Mouse (Mus musculus) gastrocnemius, adult 18-20 months (tissue): ENCODE measurements around the gene Prtg. TPM values are rescaled to one million over a fixed set of nuclear protein-coding genes. Genes with fewer than 3 reads are reported as not detected.

Source experiments
- DNase-seq: peaks from one replicate; pipeline ENCODE4 v3.0.0; 2021; ENCODE audit warnings: low spot score
- total RNA-seq, 2 experiments: library from RNA; stranded (reverse); gene quantifications; 2 replicates each; pipeline ENCODE4 v1.2.3; 2021

Gene Prtg
- total RNA-seq, 2 experiments from 2014 or later = 0.02 to 0.07 TPM

DNA sequence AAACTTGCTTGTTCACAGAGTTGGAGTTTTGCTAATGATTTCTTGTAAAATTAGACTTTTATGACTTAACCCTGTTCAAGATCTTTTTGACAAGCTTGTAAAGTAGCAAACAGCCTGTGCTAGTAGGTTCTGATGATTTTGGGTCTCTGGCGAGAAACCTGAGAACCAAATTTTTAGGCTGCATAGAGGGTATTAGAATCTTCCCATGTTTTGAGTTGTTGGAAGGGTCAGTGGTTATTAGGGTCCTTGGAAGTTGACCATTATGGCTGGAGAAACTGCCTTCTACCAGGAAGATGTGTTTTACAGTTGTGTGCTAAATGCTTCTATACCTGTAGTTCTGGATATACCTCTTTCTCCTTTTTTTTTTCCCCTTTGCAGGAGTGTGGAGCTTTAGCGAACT lies 2.4 kb downstream of the Prtg start:
- DNase-seq = no peak

DNA sequence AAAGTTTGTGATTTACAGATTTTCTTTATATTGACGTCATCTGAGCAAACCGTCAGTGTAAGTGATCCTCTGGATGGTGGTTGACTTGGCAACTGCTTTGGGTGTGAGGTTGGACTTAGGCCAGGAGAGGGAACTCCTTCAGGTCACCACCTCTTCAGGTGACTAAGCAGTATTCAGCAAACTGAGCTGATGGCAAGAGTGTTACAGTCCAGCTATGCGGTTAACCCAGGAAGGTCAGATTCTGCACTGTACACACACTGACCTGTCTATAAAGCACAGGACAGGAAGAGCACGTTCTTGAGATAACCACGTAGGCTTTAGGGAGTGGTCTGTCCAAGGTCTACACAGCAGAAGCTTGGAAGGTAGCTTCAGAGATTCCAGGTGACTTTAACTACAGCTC lies 3.9 kb downstream of the Prtg start:
- no peak for DNase-seq

DNA sequence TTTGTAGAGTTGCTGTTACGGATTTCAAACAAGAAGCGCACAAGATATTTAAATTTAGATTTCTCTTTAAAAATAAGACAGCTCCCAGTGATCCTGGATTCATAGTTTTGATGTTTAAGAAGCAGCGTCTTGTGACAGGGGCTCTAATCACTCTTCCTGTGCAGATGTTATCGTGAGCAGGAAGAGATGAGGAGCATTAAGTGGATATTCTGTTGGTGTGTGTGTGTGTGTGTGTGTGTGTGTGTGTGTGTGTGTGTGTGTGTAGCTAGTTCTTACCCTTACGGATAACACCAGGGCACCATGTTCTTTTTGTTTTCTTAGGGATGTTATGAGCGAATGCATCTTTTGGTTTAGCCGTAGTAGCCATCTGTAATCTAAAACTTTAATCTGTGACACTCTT lies 5.4 kb downstream of the Prtg start:
- no peak for DNase-seq

DNA sequence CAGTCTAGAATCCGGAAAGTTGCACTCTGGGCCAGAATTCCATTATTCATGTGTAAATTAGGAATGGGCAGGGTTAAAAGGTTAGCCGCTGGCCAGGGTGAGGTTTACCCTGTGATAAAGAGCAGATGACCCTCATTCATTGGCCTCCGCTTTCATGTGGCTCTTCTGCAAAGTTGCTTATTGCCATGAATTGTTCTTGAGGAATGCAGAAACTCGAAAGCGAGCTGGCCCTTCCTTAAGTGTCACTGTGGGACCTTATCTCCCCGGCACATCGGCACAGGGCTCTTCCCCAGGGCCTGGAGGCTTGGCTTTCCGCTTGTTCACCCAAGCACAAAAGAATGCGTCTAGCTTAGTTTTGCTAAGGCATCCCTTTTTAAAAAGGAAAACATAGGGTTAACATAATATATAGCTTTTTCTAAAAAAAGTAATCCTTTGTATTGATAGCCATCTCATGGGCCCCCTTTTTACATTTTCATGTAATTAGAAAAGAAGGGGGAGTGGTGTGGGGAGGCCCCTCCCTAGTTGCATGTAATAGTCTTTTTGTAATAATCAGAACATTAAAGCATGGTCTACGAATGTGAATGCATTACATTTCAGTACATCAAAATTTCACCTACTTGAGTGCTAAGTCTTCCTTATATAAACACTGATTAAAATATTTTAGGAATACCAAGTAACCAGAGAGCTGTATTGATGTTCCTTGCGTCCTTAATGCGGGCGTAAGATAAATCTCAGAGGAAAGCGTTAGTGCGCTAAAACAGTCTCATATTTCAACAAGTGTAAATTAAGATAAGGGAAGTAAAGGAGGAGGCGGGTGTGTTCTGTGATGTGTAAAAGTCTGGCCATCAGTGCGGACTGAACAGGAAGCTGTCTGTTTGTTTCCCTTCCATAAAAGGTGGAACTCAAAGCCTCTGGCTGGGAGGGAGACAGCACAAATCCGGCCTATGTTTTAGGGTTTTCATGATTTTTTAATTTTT lies 6.2 kb downstream of the Prtg start:
- DNase-seq = no peak

DNA sequence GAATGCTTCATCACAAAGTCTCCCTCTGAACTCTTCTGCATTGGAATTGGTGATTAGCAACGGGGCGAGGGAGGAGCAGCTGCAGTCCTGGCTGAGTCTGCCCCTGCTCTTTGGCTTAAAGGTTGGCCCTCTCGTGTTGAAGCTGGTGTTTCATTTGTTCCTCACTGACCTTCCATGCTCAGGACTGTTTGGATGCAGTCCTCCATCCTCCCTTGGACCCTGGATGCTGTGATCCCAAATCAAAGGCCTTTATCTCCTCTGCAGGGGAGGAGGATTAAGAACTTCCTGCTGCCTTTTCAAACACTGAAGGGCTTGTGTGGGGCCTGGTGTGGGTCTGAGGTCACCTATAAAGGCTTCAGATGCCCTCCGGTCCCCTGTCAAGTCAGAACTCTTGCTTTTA lies 18.8 kb downstream of the Prtg start:
- no peak for DNase-seq

DNA sequence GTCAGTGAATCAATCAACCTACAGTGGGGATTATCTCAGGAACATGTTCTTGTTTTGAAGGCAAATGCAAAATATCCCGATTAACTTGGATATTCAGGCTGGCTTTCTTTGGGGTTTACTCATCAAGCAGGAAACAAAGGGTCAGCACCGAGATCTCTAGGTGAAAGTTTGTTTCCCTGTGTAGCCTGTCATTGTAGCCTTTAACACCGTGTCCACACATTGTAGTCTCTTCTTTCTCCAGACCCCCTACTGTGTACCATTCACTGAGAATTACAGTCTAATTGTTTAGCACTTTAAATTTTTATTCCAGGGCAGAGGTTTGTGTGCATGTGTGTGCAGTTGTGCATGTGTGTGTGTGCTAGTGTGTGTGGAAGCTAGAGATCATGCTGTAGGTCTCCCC lies 19.3 kb downstream of the Prtg start:
- no peak for DNase-seq

DNA sequence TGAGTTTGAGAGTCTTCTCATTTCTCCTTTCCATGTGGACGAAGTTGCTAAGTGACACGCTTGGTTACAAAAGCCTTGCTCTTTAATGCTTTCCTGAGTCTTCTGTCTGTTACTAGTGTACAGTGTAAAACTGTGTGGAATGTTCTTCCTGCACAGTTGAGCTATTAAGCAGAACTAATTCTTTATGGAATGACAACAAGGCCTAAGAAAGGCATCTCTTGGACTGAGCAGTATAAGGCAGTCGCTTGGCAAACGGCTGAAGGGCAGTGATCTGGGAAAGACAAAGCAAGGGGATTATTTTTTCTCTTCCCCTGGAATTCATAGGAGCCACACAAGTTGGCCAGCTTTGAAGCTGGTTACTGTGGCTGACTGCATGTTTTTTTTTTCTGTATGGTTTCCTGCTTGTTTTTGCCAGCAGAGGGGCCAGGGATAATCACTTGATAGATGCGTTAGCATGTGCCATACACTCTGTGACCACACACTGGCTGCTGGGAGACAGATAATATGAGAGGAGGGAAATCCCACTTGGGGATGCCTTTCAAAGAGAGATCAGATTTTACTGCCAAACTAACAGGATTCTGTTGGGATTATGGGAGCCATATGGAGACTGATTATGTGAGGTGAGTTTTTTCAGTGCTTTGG lies 22.1 kb downstream of the Prtg start:
- DNase-seq = no peak

DNA sequence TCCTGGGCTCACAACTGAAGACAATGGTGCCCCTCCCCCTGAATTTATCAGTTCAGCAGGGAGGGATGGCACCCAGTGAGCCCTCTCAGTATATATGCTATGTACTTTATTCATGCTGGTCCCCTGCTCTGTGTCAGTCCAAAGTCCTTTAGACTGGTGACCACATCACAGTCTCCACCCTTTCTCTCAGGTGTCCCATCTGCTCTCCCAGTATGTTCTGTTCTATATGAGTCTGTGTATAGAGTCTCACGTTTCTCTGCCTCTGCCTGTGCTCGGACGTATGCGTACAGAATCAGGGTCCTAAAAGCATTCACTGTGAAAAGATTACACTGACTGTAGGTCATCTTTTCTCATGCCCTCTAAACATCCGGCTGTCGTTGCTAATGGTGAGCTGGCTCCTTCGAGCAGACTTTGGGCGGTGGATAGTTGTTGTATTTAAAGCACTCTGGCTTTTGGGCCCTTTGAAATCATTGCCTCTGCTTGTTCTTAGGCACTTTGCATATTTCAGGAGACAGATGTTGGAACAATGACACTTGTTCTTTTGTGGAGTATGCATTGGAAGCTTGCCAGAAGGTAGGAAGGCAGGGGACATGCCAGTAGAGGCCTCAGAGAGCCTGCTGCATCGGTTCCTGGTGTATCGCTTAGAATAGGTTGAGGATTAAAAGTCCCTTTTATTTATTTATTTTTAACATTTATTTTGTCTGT lies 27.5 kb downstream of the Prtg start:
- DNase-seq = no peak

DNA sequence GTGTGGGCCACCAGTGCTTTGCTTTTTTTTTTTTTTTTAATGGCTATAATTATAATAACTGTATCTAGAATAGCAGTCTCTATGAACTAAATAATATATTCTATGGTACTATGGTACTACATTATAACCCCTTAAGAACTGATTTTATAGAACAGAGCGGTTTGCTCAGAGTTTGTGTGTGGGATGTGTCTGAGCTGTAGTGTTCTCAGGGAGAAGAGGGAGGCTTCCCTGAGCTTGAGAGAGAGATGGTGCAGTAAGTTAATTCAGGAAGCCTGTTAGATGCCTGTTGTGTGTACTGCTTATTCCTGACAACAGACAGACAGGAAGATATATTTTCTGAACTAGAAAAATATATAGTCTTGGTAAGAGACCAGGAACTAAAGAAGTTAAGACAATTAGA lies 28.3 kb downstream of the Prtg start:
- DNase-seq = no peak

DNA sequence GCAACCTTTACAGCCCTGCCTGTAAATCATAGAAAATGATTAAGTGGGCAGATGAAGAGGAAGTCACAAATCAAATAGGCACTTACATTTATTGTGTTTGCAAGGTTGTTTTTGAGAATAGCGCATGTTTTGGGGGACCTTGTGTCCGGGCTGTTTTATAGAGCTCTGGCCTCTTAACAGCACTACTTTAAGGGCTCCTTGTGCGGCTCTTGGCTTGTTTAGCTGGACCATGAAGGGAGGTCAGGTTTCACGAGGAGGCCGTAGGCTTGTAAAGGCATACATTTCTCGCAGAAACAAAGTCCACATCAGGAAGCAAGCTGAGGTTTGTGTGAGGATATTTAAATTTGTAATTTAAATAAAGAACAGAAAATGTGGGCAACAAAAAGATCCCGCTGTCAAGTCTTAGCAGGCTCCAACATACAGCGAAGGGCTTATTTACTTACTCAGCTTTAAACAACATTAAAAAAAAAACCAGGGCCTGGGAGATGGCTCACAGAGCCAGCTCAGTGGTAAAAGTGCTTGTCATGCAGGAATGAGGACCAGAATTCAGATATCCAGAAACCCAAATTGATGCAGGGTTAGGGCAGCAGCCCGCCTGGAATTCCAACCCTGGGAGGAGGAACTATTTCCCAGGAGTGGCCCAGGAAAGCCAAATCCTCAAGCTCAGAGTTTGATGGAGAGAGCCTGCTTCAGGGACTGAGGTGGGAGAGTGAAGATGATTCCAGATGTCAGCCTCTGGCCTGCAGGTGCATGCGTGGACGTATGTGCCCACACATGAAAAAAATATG lies 30.2 kb downstream of the Prtg start:
- no peak for DNase-seq

DNA sequence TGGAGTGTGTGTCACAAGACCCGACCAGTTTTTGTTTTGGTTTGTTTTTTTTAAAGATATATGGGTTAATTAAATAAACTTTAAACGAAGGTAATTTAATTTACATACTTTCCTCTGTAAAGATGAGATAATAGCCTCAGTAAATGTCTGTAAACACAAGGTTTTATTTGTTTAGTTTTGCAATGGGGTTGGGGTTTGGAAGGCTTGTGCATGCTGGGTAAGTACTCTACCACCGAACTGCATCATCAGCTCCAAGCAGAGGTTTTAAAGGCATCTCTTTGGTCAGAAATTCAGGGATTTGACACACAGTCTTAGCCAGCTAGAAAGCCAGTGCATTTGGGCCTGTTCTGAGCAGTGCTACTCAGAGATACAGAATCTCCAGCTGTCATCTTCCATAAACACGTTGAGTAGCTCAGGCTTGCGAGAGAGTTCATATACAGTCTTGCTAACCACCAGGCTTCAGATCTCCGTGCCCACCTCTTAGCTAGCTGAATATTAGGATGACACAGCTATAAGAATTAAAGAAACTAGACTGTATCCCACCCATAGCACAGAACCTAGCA lies 31.0 kb downstream of the Prtg start:
- DNase-seq = no peak

DNA sequence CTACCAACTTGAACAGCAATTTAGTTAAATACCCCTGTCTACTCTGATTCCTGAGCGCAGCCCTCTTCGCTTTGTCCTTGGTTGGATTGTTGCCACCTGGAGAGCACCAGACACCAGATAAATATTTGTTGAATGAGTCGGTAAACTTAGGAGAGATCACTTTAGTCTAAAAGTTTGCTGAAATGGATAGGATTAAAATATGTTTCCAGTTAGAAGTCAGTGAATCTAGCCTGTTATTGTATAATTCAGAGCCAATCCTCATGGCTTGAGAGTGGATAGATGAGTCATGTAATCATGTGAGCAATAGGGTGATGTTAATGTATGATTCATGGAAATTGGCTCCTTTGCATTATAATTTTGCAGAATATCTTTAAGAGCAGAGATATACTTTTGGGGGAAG lies 31.6 kb downstream of the Prtg start:
- DNase-seq = no peak

DNA sequence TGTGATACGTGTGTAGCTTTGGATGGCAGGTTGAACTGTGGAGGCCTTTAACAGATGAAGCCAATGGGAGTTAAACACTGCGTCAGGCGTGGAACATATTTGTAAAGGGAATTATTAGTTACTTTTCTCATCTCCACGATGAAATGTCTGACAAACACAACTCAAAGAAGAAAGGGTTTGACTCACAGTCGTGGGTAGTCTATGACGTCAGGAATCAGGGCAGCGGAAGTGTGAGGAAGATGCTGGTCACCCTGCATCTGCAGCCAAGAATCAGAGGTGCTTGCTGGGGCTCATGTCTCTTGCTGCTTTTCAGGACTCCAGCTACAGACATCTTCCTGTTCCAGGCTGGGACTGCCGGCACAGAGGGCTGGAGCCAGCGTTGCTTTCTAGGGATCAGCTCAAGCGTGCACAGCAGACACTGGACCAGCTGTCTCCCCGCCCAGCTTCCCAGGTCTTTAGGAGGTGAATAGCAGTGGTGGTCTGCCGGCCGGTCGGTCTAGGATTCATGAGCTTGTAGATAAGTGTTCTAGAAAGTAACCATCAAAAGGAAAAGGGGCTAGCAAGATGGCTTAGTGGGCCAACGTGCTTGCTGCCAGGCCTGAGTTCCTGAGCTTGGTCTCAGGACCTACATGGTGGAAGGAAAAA lies 32.8 kb downstream of the Prtg start:
- DNase-seq = no peak

DNA sequence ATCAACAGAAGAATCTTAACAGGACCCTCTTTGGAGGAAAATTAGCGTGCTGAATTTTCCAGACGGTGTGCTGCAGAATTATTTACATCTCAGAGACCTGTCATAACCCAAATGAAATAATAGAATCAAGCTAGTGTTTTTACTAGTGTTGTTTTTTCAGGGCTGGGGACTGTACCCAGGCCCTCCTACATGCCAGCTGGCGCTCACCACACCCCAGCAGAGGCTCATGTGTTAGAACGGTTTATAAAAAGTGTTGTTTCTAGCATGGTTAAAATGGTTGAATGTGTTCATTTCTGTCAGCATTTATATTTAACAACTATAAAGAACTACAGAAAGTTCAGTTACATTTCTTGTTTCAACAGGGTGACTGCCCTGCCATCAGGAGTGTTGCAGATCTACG lies 37.8 kb downstream of the Prtg start:
- no peak for DNase-seq

DNA sequence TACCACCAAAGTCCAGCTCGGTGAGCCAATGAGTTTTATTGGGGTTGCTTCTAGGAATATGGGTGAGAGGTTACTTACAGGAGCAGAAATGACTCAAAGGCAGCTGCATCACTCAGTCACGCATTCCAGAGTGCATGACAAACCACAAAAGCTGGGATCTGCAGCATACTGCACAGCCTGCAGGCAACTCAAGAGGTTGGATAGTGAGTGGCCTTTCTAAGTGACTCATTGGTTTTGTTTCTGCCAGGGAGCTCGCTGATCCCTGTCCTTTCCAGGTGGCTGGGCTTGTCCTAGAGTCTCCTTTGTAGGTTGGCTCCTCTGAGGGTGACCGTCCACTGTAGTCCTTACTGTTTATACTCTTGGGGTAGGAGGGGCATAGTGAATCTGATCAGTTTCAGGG lies 39.5 kb downstream of the Prtg start:
- no peak for DNase-seq

DNA sequence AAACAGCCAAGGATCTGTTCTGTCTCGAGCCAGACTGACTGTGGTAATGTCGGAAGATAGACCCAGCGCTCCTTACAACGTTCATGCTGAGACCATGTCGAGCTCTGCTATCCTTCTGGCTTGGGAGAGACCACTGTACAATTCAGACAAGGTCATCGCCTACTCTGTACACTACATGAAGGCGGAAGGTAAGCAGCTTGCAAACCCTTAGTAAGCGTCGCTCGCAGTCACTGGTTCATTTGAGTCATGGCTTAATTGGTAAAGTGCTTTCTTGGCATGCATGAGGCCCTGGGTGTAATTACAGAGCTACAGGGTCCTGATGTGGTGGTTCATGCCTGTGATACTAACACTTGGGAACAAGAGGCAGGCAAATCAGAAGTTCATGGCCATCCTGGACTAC lies 44.9 kb downstream of the Prtg start:
- no peak for DNase-seq

DNA sequence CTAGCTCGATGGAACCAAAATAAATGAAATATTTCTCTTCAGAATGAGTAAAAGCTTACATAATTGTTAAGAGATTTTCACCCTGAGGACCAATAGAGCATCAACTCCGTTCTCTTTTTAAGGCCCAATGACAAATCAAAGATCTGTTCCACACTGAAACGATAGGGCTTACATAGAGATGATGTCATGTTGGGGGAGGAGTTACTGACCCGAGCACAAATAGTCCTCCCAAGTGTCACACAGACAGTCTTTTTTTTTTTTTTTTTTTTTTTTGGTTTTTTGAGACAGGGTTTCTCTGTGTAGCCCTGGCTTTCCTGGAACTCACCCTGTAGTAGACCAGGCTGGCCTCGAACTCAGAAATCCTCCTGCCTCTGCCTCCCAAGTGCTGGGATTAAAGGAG lies 45.3 kb downstream of the Prtg start:
- no peak for DNase-seq

DNA sequence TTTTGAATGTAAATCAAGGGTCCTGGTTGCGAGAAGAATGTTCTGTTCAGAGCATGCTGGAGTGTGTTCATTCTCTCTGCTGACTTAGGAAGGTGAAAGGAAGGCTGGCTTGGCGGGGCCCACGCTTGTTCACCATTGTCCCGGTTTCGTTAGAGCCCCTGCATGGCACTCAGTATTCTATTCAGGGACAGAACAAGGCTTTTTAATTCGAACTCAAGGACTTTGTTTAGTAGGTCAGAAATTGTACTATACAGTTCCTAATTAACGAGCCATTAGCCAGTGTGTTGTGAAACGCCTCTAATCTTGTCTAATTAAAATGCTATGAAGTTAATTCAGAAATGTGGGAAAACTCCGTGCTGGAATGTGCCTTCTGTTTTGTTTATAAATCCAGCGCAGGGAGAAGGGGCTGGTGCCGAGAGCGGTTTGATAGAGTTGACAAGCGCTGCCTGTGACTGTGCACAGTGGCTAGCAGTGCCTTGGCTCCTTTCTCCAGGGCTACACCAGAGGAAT lies 47.1 kb downstream of the Prtg start:
- DNase-seq = no peak

DNA sequence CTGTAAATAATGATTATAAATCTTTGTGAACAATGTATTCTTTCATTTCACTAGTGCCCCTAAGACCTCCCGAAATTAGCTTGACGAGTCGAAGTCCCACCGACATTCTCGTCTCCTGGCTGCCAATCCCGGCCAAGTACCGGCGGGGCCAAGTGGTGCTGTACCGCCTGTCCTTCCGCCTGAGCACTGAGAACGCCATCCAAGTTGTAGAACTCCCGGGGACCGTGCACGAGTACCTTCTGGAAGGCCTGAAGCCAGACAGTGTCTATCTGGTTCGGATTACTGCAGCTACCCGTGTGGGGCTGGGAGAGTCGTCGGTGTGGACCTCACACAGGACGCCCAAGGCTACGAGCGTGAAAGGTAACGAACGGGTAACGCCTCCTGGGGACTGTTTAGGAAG lies 50.0 kb downstream of the Prtg start:
- no peak for DNase-seq

DNA sequence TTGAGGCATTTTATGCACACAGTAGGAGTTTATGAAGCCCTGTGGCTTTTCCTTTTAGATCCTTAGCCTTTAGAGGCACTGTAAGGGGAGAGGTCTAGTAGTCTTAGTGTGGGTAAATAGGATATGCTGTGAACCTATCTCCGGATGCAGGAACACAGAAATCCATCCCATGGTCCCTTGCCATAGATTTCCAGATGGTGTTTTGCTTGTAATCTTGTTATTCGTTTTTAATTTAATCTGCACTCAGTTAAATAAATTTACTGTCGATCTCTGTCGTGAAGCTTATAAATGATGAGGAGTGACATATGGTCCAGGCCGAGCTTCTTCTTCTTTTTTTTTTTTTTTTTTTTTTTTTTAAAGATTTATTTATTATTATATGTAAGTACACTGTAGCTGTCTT lies 54.1 kb downstream of the Prtg start:
- DNase-seq = no peak

DNA sequence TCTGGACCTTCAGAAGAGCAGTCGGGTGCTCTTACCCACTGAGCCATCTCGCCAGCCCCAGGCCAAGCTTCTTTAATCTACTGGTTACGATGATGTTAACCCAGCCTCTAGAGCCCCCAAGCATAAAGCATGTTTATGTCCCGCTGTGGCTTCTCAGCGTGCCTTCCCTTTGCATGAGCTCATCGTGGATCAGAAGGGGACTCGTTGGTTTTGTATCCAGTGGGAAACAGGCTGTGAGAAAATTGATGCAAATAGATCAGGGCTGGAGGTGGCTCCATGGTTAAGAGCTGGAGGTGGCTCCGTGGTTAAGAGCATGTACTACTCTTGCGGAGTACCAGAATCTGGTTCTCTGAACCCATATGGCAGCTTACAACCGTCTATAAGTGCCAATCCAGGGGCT lies 54.6 kb downstream of the Prtg start:
- no peak for DNase-seq
